Mouse (Mus musculus): Measurements from ENCODE around the gene Agr3.

Agr3 gene

GRCm38 (mm10) chr12:35983472-35983871 lies 58.1 kb downstream of the Agr3 start:
- DNase-seq (ENCODE audit: low read depth) = peak; percentile 72

DNA sequence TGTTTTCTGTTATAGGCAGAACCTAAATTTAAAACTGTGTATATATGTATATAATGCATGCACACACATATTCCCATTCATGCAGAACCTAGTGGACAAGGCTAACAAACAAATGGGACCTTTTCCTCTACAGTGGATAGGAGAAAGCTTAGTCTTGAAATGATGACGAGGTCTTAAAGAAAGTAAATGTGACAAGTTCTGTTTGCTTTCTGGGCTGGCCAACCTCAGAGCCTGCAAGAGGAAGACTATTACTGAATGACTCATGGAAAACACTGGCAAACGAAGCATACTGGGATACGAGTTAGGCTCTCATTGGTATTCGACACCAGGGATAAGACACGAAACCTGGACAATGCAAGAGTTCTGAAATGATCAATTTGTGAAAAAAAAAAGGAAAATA lies 59.3 kb downstream of the Agr3 start:
- no peak for DNase-seq (ENCODE audit: low read depth)

- DNase-seq (ENCODE audit: low read depth) = no peak
Measured at GRCm38 (mm10) chr12:35992711-35993110, 67.3 kb downstream of the Agr3 start, which contains the start of gene Agr2. Gene Agr2 (plus strand): TSS chr12:35992907.

DNA sequence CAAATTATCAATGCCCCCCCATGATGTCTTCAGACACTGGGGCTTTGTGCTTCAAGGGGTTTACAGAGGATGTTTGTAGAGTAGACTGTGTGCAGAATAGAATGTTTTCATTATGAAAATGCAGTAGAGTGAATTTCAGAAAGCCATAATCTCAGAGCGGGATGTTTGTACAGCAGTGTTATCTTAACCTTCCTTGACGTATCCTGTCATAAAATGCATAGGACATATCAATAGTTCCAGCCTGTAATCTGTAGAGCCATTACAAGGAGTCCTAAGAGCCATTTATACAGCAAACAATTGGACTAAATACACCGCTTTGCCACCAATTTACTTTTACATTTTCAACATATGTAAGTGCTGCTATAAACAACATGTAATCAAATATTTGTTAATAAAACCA lies 68.2 kb downstream of the Agr3 start:
- no peak for DNase-seq (ENCODE audit: low read depth)

DNA sequence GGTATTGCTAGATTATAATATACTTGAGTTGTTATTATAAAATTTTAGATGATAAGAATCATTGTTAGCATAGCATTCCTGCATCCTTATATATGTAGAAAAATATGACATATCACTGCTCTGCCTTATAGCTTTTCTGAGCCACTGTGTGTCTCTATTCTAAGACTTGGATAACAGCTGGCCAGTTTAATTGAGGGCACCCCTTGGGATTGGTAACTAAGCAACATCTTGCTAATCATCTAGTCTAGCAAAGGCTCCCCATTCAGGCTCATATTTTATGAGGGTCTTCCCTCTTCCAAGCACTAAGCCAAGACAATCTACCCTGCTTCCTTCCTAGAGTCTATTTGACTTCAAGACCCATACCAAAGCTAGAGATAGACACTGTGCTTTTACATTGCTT lies 68.7 kb downstream of the Agr3 start:
- no peak for DNase-seq (ENCODE audit: low read depth)

DNA sequence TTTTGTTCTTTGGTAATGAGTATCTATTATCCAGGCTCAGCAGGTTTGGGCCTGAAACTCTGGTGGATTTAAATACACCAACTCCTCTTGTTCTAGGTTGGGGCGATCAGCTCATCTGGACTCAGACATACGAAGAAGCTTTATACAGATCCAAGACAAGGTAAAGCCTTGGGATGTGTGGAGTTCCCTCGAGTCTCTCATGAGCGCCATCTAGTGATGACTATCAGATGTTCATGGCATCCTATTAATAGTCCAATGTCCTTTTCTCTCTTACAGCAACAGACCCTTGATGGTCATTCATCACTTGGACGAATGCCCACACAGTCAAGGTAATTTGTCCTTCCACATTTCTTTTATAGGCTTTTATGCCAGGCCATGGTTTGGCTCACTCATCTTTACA lies 70.4 kb downstream of the Agr3 start:
- DNase-seq (ENCODE audit: low read depth) = peak; percentile 68
